Mouse (Mus musculus) intestine, embryonic 16.5 days (tissue): ENCODE measurements around the gene Arhgef17. TPM values are rescaled to one million over a fixed set of nuclear protein-coding genes. Genes with fewer than 3 reads are reported as not detected.

Experiments used
- ATAC-seq: fragments of 200-750 bp; cut with Nextera tagmentation; 2 replicates; pipeline ENCODE4 v1.8.0; 2017; ENCODE audit warnings: moderate TSS enrichment, moderate library complexity
- H3K27ac ChIP-seq: fragments of 300-500 bp; sonication (generic); 2 replicates; pipeline ENCODE4 v1.5.1; 2014; ENCODE audit warnings: mild to moderate bottlenecking, low read length
- H3K27me3 ChIP-seq: fragments of 300-500 bp; sonication (generic); replicated peaks from 2 replicates; pipeline ENCODE4 v1.6.1; 2014; ENCODE audit warnings: low read length, control low read depth, mixed read lengths; ENCODE audit not compliant: control insufficient read depth, insufficient read depth
- H3K36me3 ChIP-seq: fragments of 300-500 bp; sonication (generic); 2 replicates; pipeline ENCODE4 v1.6.1; 2014; ENCODE audit warnings: low read length, control low read depth; ENCODE audit not compliant: control insufficient read depth, insufficient read depth
- H3K4me1 ChIP-seq: fragments of 300-500 bp; sonication (generic); 2 replicates; pipeline ENCODE4 v1.6.1; 2014; ENCODE audit warnings: low read length, control low read depth, mixed read lengths; ENCODE audit not compliant: control insufficient read depth, insufficient read depth
- H3K4me2 ChIP-seq: fragments of 300-500 bp; sonication (generic); 2 replicates; pipeline ENCODE4 v1.6.1; 2014; ENCODE audit warnings: low read depth, low read length, control low read depth
- H3K4me3 ChIP-seq: fragments of 300-500 bp; sonication (generic); 2 replicates; pipeline ENCODE4 v1.5.1; 2014; ENCODE audit warnings: mild to moderate bottlenecking, low read length
- H3K9ac ChIP-seq: fragments of 300-500 bp; sonication (generic); 2 replicates; pipeline ENCODE4 v1.6.1; 2014; ENCODE audit warnings: low read depth, low read length
- H3K9me3 ChIP-seq: fragments of 300-500 bp; sonication (generic); 2 replicates; pipeline ENCODE4 v1.6.1; 2016; ENCODE audit warnings: low read length, control low read depth; ENCODE audit not compliant: control insufficient read depth
- WGBS: fragments of 180-500 bp; shearing (Covaris S2); extraction: QIAGEN DNeasy Blood & Tissue Kit; methylation state at CpG from one replicate; pipeline ENCODE4 v1.1.7; 2014; 5-methylcytosine and 5-hydroxymethylcytosine counted together
- polyA plus RNA-seq: library from polyadenylated mRNA; unstranded; fragments of >200 nt; fragmentation: Nextera tagmentation; extraction: Ambion mirVana; gene quantifications from 2 replicates; pipeline ENCODE4 v1.2.1, GENCODE M21; 2015

Arhgef17 gene
- polyA plus RNA-seq, 1 experiment from 2014 or later = 4.1 TPM

DNA sequence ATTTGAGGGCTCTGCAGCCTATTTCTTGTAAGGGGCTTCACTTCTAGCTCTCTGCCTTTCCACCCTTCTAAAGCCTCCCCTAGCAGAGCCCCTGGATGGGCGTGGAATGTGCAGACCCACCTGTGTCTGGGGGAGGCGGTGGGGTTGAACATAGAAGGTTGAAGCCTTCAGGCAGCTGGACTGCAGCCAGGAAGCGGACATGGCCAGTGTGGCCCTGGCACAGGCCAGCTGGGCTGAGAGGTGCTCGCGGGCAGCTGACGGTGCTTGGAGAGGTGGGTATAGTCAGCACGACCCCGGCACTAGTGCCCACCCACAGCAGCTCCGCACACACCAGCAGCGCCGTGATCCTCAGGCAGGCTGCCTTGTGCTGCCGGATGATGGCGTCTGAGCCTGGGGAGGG is 55.6 kb downstream of the Arhgef17 start:
- Histone ChIP-seq H3K4me3 (no peak overlapping the region), H3K4me1 (peaks cover 7% of the 10 kb centered on the region), H3K27me3 (no peaks in the 10 kb centered on the region), H3K9ac (no peak overlapping the region), H3K4me2 (no peak overlapping the region), H3K9me3 (no peaks in the 10 kb centered on the region), H3K36me3 (peaks cover 22% of the 10 kb centered on the region), H3K27ac (peak overlapping the region; percentile 61)
- ATAC-seq = no peak
- WGBS = 87% methylated on average over 13 of the region's 13 CpGs

DNA sequence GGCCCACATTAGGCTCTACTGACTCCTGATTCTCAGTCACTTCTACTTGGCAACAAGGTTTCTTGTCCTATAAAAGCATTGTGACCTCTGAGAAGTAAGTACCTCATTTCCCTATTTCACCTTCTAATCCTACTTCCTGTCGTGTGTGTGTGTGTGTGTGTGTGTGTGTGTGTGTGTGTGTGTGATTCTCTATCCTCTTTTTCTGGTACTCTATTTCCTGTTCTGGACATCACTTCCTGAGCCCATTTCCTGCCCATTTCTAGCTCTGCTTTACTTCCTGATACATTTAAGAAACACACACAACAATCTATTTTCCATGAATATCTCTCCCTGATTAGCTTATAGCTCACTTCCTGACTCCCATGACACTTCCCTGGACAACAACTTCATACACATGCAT is 56.1 kb downstream of the Arhgef17 start:
- no peak overlapping the region for H3K4me3 ChIP-seq
- H3K27me3 ChIP-seq = no peaks in the 10 kb centered on the region
- H3K36me3 ChIP-seq = peaks cover 19% of the 10 kb centered on the region
- peaks cover 7% of the 10 kb centered on the region for H3K4me1 ChIP-seq
- peak overlapping the region; percentile 61; the same call in 1 of the 2 replicates for H3K27ac ChIP-seq
- no peak overlapping the region for H3K9ac ChIP-seq
- WGBS = 52% methylated on average over 1 of the region's 1 CpGs
- ATAC-seq = no peak
- no peaks in the 10 kb centered on the region for H3K9me3 ChIP-seq
- no peak overlapping the region for H3K4me2 ChIP-seq

DNA sequence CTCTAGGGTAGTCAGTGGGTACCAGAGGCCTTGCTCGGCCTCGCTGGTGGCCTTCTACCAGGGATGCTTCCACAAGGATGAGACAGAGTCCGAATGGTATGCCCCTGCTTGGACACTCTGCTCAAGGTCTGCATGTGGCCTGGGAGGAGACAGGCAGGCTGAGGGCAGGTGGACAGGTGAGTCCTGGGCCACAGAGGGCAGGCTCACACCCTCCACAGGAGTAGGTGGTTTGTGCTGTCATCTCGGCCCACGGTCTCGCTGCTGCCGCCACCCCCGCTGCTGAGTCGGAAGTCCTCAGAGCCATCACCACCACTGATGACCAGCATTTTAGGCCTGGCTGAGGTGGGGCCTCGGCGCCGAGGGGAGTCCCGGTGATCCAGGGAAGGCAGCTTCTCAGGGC is 58.7 kb downstream of the Arhgef17 start:
- Histone ChIP-seq H3K27me3 (no peaks in the 10 kb centered on the region), H3K4me3 (no peak overlapping the region), H3K9ac (no peak overlapping the region), H3K36me3 (peaks cover 12% of the 10 kb centered on the region; the same call in 1 of the 2 replicates), H3K9me3 (no peaks in the 10 kb centered on the region), H3K27ac (no peak overlapping the region), H3K4me2 (no peak overlapping the region), H3K4me1 (peaks cover 3% of the 10 kb centered on the region; the same call in 1 of the 2 replicates)
- 93% methylated on average over 12 of the region's 13 CpGs for WGBS
- ATAC-seq = no peak

DNA sequence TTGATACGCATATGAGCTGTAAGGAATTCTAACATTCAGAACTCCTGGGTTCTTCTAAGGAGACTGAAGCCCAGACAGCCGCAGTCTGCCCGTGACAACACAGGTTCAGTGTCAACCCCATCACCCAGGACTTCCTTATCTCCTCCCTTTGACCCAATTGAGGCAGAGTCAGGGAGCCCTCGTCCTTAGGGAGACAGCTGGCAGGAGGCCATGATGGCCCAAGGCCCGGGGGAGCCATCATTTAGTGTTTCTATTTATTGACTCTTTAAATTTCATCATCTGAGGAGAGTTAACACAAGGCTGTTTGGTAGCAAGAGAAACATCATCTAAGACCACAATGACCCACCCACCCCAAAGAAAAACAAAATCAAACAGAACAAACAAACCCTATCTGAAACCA is 60.0 kb downstream of the Arhgef17 start:
- H3K9me3 ChIP-seq = no peaks in the 10 kb centered on the region
- peaks cover 3% of the 10 kb centered on the region; the same call in 1 of the 2 replicates for H3K4me1 ChIP-seq
- no peak overlapping the region for H3K4me2 ChIP-seq
- H3K36me3 ChIP-seq = peaks cover 12% of the 10 kb centered on the region; the same call in 1 of the 2 replicates
- ATAC-seq = no peak
- no peak overlapping the region for H3K4me3 ChIP-seq
- WGBS = 78% methylated on average over 5 of the region's 5 CpGs
- no peak overlapping the region for H3K27ac ChIP-seq
- H3K27me3 ChIP-seq = no peaks in the 10 kb centered on the region
- no peak overlapping the region for H3K9ac ChIP-seq

DNA sequence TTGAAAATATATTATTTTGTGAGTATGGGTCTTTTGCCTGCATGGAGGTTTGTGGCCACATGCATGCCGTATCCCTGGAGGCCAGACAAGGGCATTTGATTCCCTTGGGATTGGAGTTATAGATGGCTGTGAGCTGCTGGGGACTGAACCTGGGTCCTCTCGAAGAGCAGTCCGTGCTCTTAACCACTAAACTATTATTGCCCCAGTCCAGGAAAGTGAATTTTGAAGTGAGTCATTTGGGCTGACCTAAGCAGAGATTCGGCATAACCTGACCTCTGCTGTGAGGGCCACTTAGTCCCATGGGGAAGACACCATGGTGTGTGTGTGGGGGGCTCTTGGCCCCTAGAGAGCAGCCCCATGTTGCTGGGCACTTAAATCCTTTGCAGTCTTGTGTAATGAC is 60.6 kb downstream of the Arhgef17 start:
- Histone ChIP-seq H3K27ac (no peak overlapping the region), H3K27me3 (no peaks in the 10 kb centered on the region), H3K4me3 (no peak overlapping the region), H3K9ac (no peak overlapping the region), H3K9me3 (no peaks in the 10 kb centered on the region), H3K36me3 (peaks cover 12% of the 10 kb centered on the region; the same call in 1 of the 2 replicates), H3K4me2 (no peak overlapping the region), H3K4me1 (peaks cover 3% of the 10 kb centered on the region; the same call in 1 of the 2 replicates)
- no peak for ATAC-seq
- 92% methylated on average over 4 of the region's 4 CpGs for WGBS

DNA sequence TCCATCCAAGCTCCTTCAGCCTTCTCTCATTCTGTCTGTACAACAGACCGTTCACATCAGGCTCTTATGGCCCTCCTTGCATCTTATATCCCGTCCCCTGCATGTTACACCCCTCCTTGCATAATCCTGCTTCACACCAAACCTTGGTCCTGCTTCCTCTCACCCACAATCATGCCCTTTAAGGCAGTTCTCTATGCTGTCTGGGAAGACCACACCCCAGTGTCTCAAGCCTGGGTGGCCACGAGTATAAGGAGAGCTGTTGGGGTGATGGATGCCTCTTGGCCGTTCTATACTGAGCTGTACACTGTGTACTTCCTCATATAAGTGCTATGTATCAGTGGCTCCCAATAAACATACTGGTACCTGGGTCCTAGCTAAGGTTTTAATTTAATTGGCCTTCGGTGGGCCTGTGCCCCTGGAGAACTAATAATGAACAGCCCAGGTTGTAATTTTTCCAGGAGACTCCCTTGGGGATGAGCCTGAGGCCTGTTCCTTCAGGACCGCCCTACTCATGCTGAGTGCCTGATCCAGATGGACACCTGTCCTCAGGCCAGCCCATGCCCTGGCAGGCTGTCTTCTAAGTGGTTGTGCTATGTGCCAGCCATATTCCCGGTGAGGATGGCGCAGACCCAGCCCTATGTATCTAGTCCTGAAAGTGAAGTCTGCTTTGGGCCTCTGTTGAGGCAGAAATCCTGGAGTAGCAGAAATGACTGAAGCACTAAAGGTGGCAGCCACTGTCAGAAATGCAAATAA is 61.9 kb downstream of the Arhgef17 start:
- H3K9me3 ChIP-seq = no peaks in the 10 kb centered on the region

DNA sequence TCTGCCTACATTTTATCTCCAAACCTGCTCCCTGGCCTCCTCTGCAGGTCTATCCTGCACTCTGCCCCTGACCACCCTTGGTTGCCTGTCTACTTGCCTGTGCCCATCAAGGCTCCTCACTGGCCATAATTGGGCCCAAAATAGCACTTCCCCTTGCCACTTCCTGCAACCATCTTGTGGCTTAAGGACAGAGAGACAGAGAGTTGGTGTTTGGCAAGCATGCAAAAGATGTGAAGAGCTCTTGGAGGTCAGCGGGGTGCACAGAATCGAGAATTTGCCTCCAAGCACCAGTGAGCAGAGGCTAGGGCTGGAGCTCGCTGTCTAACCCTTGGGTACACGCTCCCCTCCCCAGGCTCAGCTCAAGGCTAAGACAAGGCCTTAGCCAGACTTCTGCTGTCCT is 63.4 kb downstream of the Arhgef17 start:
- WGBS = 73% methylated on average over 4 of the region's 4 CpGs
- H3K4me3 ChIP-seq = no peak overlapping the region
- no peak overlapping the region for H3K4me2 ChIP-seq
- no peaks in the 10 kb centered on the region for H3K4me1 ChIP-seq
- no peaks in the 10 kb centered on the region for H3K27me3 ChIP-seq
- peaks cover 7% of the 10 kb centered on the region; the same call in 1 of the 2 replicates for H3K36me3 ChIP-seq
- H3K9me3 ChIP-seq = no peaks in the 10 kb centered on the region
- ATAC-seq = no peak
- no peak overlapping the region for H3K27ac ChIP-seq
- no peak overlapping the region for H3K9ac ChIP-seq

More for the DNA sequence above, 61.9 kb downstream of the Arhgef17 start:
- Histone ChIP-seq H3K4me2 (no peak overlapping the region), H3K27ac (no peak overlapping the region), H3K36me3 (peaks cover 8% of the 10 kb centered on the region; the same call in 1 of the 2 replicates), H3K9ac (no peak overlapping the region), H3K27me3 (no peaks in the 10 kb centered on the region), H3K4me3 (no peak overlapping the region), H3K4me1 (no peaks in the 10 kb centered on the region)
- WGBS = 80% methylated on average over 8 of the region's 8 CpGs
- ATAC-seq = no peak

DNA sequence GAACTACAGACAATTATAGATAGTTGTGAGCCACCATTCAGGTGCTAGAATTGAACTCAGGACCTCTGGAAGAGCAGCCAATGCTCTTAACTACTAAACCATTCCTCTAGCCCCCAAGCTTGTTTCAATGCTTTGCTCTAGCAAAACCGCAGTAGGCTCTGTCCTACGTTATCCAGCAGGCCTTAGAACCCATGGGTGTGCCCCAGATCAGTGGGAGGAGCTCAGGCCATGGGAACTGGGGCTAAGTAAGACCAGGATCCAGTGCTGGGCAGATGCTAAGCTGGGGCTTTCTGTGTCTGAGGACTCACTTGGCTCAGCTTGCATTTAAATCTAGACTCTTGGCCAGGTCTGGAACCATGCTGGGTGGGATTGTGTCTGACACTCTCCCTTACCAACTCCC is 64.3 kb downstream of the Arhgef17 start:
- ATAC-seq = no peak
- no peaks in the 10 kb centered on the region for H3K27me3 ChIP-seq
- H3K36me3 ChIP-seq = no peaks in the 10 kb centered on the region
- no peak overlapping the region for H3K9ac ChIP-seq
- H3K27ac ChIP-seq = no peak overlapping the region
- no peak overlapping the region for H3K4me2 ChIP-seq
- no peaks in the 10 kb centered on the region for H3K4me1 ChIP-seq
- 47% methylated on average over 2 of the region's 2 CpGs for WGBS
- H3K9me3 ChIP-seq = no peaks in the 10 kb centered on the region
- no peak overlapping the region for H3K4me3 ChIP-seq

DNA sequence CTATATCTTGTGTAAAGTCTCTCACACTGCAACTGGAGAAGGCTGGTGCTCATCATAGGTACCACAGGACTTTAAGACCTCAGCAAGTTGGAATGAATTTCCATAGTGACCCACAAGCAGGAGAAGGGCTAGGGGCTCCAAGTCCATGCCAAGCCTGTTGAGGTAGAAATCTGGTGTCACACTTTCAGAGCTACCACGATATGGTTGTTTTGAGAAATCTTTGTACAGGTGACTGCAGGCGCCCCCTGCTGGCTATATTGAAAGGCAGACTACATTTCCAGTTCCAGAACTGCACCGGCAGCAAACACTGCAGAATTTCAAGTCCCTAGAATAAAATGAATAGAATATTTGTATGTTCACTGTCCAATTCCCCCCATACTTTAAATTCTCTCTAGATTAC is 65.2 kb downstream of the Arhgef17 start:
- 6% methylated on average over 3 of the region's 3 CpGs for WGBS
- H3K4me1 ChIP-seq = no peaks in the 10 kb centered on the region
- H3K27ac ChIP-seq = no peak overlapping the region
- H3K9ac ChIP-seq = no peak overlapping the region
- H3K27me3 ChIP-seq = no peaks in the 10 kb centered on the region
- no peak for ATAC-seq
- H3K9me3 ChIP-seq = no peaks in the 10 kb centered on the region
- H3K36me3 ChIP-seq = no peaks in the 10 kb centered on the region
- H3K4me2 ChIP-seq = no peak overlapping the region
- no peak overlapping the region for H3K4me3 ChIP-seq
